Mouse (Mus musculus) heart, postnatal 0 days (tissue): Measurements from ENCODE around the gene Tcl1b4.

Source experiments
- CTCF ChIP-seq: IDR thresholded peaks from 2 replicates; pipeline ENCODE4 v1.5.1; 2016; ENCODE audit warnings: antibody characterized with exemption, control low read depth, low read depth
- EP300 ChIP-seq: IDR thresholded peaks from 2 replicates; pipeline ENCODE4 v1.6.1; 2016; ENCODE audit warnings: antibody characterized with exemption, low read depth

GRCm38 (mm10) chr12:105173366-105173765, 28.4 kb upstream of the Tcl1b4 start:
- no peak for TF ChIP-seq CTCF
- no peak for TF ChIP-seq EP300
